Mouse (Mus musculus) thymus, adult 2 months (tissue): Measurements from ENCODE around the gene Creb3l1. TPM values are rescaled to one million over a fixed set of nuclear protein-coding genes. Genes with fewer than 3 reads are reported as not detected.

Experiments
- DNase-seq: peaks from one replicate; pipeline ENCODE4 v3.0.0; 2021
- H3K27ac ChIP-seq: fragments of 200-500 bp; 2 replicates; pipeline ENCODE4 v1.5.1; 2012; ENCODE audit warnings: low read length, control low read depth; ENCODE audit not compliant: control insufficient read depth, insufficient read depth
- H3K27me3 ChIP-seq: fragments of 200-500 bp; 2 replicates; pipeline ENCODE4 v1.6.1; 2012; ENCODE audit warnings: mild to moderate bottlenecking, low read length, moderate library complexity, mixed read lengths; ENCODE audit not compliant: control insufficient read depth, insufficient read depth
- H3K36me3 ChIP-seq: fragments of 200-500 bp; 2 replicates; pipeline ENCODE4 v1.6.1; 2012; ENCODE audit warnings: mild to moderate bottlenecking, low read length, moderate library complexity; ENCODE audit not compliant: control insufficient read depth, insufficient read depth
- H3K4me1 ChIP-seq: fragments of 200-500 bp; replicated peaks from 2 replicates; pipeline ENCODE4 v1.6.1; 2012; ENCODE audit warnings: low read length; ENCODE audit not compliant: control insufficient read depth, insufficient read depth
- H3K4me3 ChIP-seq: fragments of 200-500 bp; 2 replicates; pipeline ENCODE4 v1.5.1; 2012; ENCODE audit warnings: mild to moderate bottlenecking, low read length, control low read depth, moderate library complexity; ENCODE audit not compliant: control insufficient read depth, insufficient read depth
- CTCF ChIP-seq: fragments of 200-500 bp; IDR thresholded peaks from 2 replicates; pipeline ENCODE4 v1.5.1; 2012; ENCODE audit warnings: mild to moderate bottlenecking, control low read depth, low read length, moderate library complexity, borderline replicate concordance; ENCODE audit not compliant: control insufficient read depth, poor library complexity, insufficient read depth; ENCODE audit errors: extremely low read depth
- POLR2A ChIP-seq: fragments of 200-500 bp; IDR thresholded peaks from 2 replicates; pipeline ENCODE4 v1.6.1; 2012; ENCODE audit warnings: mild to moderate bottlenecking, low read length, control low read depth, moderate library complexity; ENCODE audit not compliant: control insufficient read depth, poor library complexity, insufficient read depth; ENCODE audit errors: extremely low read depth
- WGBS: fragments of 180-500 bp; shearing (Covaris S2); methylation state at CpG from one replicate; pipeline ENCODE4 v1.1.7; 2018; 5-methylcytosine and 5-hydroxymethylcytosine counted together
- polyA plus RNA-seq: library from polyadenylated mRNA; depleted of rRNA; stranded (reverse); fragments of >200 nt; gene quantifications from 2 replicates; pipeline ENCODE4 v1.2.3, GENCODE M21; 2012; rRNA removed

The Creb3l1 gene
- polyA plus RNA-seq, 1 experiment = 1.8 TPM

GRCm38 (mm10) chr2:91934826-91935525 lies 89.3 kb downstream of the Creb3l1 start:
- no peak for DNase-seq
- H3K4me1 ChIP-seq = peaks cover 28% of the 10 kb centered on the region
- peaks cover 73% of the 10 kb centered on the region for H3K36me3 ChIP-seq
- no peak for TF ChIP-seq POLR2A
- TF ChIP-seq CTCF = no peak
- no peak overlapping the region for H3K4me3 ChIP-seq
- 96% methylated on average over 9 of the region's 9 CpGs for WGBS
- no peak overlapping the region for H3K27ac ChIP-seq
- H3K27me3 ChIP-seq = no peaks in the 10 kb centered on the region; the same call in 1 of the 2 replicates

GRCm38 (mm10) chr2:91934016-91934415 lies 90.3 kb downstream of the Creb3l1 start:
- Histone ChIP-seq H3K4me1 (peaks cover 28% of the 10 kb centered on the region), H3K27me3 (no peaks in the 10 kb centered on the region; the same call in 1 of the 2 replicates), H3K36me3 (peaks cover 64% of the 10 kb centered on the region), H3K4me3 (no peak overlapping the region), H3K27ac (no peak overlapping the region)
- no peak for DNase-seq
- 78% methylated on average over 8 of the region's 8 CpGs for WGBS
- TF ChIP-seq POLR2A (no peak), CTCF (no peak)

GRCm38 (mm10) chr2:91933471-91933870 lies 90.8 kb downstream of the Creb3l1 start:
- H3K36me3 ChIP-seq = peaks cover 58% of the 10 kb centered on the region
- H3K27ac ChIP-seq = no peak overlapping the region
- TF ChIP-seq POLR2A (no peak), CTCF (no peak)
- no peak overlapping the region for H3K4me3 ChIP-seq
- DNase-seq = no peak
- H3K4me1 ChIP-seq = peaks cover 28% of the 10 kb centered on the region
- no peaks in the 10 kb centered on the region; the same call in 1 of the 2 replicates for H3K27me3 ChIP-seq
- 96% methylated on average over 9 of the region's 9 CpGs for WGBS

- no peaks in the 10 kb centered on the region; the same call in 1 of the 2 replicates for H3K27me3 ChIP-seq
- peaks cover 32% of the 10 kb centered on the region for H3K4me1 ChIP-seq
- TF ChIP-seq POLR2A = no peak
- TF ChIP-seq CTCF = no peak
- H3K4me3 ChIP-seq = no peak overlapping the region
- H3K27ac ChIP-seq = no peak overlapping the region
- DNase-seq = no peak
- H3K36me3 ChIP-seq = peaks cover 52% of the 10 kb centered on the region
- WGBS = 68% methylated on average over 6 of the region's 6 CpGs
Observed at GRCm38 (mm10) chr2:91932737-91933350, 91.5 kb downstream of the Creb3l1 start.

Other genes starting within 250 kb of the Creb3l1 start
- 0.80 and 0.87 TPM in 2 replicates for gene Chrm4, start 97.3 kb downstream of the Creb3l1 start, polyA plus RNA-seq
- gene Mdk, start 92.2 kb downstream of the Creb3l1 start, polyA plus RNA-seq = 12.0 and 17.7 TPM in 2 replicates
- gene Gm9821, start 78.8 kb downstream of the Creb3l1 start, polyA plus RNA-seq = 0.08 TPM in 1 of 2 replicates, not detected in the other
- 1,103 and 1,229 TPM in 2 replicates for gene Dgkz, start 48.6 kb downstream of the Creb3l1 start, polyA plus RNA-seq
- 81.1 and 81.6 TPM in 2 replicates for gene Phf21a, start 68.6 kb upstream of the Creb3l1 start, polyA plus RNA-seq